Mouse (Mus musculus) lung, embryonic 16.5 days (tissue): ENCODE measurements around the gene Osbpl8. TPM values are rescaled to one million over a fixed set of nuclear protein-coding genes. Genes with fewer than 3 reads are reported as not detected.
"Not testable (repeated sequence)": the region's sequence is repeated elsewhere in the genome, so short reads cannot be mapped to it uniquely, and the experiment has no call there.

Experiments
- ATAC-seq: fragments of 200-750 bp; cut with Nextera tagmentation; 2 replicates; pipeline ENCODE4 v1.8.0; 2017; ENCODE audit warnings: low read depth, mild to moderate bottlenecking, moderate library complexity
- H3K27ac ChIP-seq: fragments of 300-500 bp; sonication (generic); 2 replicates; pipeline ENCODE4 v1.5.1; 2014; ENCODE audit warnings: mild to moderate bottlenecking, control low read depth, low read length
- H3K27me3 ChIP-seq: fragments of 300-500 bp; sonication (generic); 2 replicates; pipeline ENCODE4 v1.6.1; 2014; ENCODE audit warnings: low read depth, low read length, mixed read lengths; ENCODE audit not compliant: control insufficient read depth, insufficient read depth
- H3K36me3 ChIP-seq: fragments of 300-500 bp; sonication (generic); 2 replicates; pipeline ENCODE4 v1.6.1; 2014; ENCODE audit warnings: low read length; ENCODE audit not compliant: control insufficient read depth, insufficient read depth
- H3K4me1 ChIP-seq: fragments of 300-500 bp; sonication (generic); replicated peaks from 2 replicates; pipeline ENCODE4 v1.6.1; 2014; ENCODE audit warnings: low read length, mixed read lengths; ENCODE audit not compliant: control insufficient read depth, insufficient read depth
- H3K4me2 ChIP-seq: fragments of 300-500 bp; sonication (generic); 2 replicates; pipeline ENCODE4 v1.6.1; 2014; ENCODE audit warnings: low read depth, low read length, control low read depth
- H3K4me3 ChIP-seq: fragments of 300-500 bp; sonication (generic); 2 replicates; pipeline ENCODE4 v1.5.1; 2014; ENCODE audit warnings: mild to moderate bottlenecking, low read length, control low read depth
- H3K9ac ChIP-seq: fragments of 300-500 bp; sonication (generic); 2 replicates; pipeline ENCODE4 v1.6.1; 2014; ENCODE audit warnings: low read length, control low read depth
- H3K9me3 ChIP-seq: fragments of 300-500 bp; sonication (generic); 2 replicates; pipeline ENCODE4 v1.6.1; 2016; ENCODE audit warnings: low read length; ENCODE audit not compliant: control insufficient read depth
- WGBS: fragments of 180-500 bp; shearing (Covaris S2); extraction: QIAGEN DNeasy Blood & Tissue Kit; methylation state at CpG from one replicate; pipeline ENCODE4 v1.1.7; 2014; 5-methylcytosine and 5-hydroxymethylcytosine counted together
- polyA plus RNA-seq: library from polyadenylated mRNA; unstranded; fragments of >200 nt; fragmentation: Nextera tagmentation; extraction: Ambion mirVana; gene quantifications from 2 replicates; pipeline ENCODE4 v1.2.1, GENCODE M21; 2015

Gene Osbpl8
- polyA plus RNA-seq, 1 experiment from 2014 or later, result 8.9 TPM

DNA sequence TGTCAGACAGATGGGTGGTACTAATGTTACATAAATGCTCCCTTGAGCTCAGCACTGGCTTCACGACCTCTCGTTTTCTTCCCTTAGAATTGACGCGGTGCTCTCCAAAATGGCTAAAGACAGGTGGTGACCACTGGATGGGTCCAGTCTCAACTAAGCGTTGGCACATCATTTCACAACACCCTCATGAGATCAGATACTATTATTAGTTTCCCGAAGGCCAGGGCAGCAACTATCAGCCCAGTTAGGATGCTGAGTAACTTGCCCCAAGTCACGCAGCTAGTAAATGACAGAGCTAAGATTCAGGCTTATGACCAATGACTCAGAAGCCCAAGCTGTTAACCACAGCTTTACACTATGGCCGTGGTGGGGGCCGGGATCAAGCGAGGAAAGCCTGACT lies 37.2 kb upstream of the Osbpl8 start:
- Histone ChIP-seq H3K4me3 (no peak overlapping the region), H3K27me3 (no peaks in the 10 kb centered on the region), H3K27ac (no peak overlapping the region), H3K4me2 (no peak overlapping the region), H3K36me3 (no peaks in the 10 kb centered on the region), H3K4me1 (no peaks in the 10 kb centered on the region), H3K9ac (no peak overlapping the region), H3K9me3 (no peaks in the 10 kb centered on the region)
- ATAC-seq, result no peak
- 87% methylated on average over 10 of the region's 10 CpGs for WGBS

DNA sequence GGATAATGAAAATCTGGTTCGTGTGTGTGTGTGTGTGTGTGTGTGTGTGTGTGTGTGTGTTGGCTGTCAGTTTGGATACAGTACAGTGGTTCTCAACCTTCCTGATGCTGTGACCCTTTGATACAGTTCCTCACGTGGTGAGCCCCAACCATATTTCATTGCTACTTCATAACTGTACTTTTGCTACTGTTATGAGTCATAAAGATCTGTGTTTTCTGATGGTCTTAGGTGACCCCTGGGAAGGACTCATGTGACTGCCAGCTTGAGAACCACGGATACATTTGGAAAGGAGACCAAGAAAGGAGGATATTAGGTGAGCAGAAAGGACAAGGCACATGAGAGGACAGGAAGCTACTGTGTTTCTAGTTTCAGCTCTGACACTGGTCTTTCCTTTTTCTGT lies 36.1 kb upstream of the Osbpl8 start:
- Histone ChIP-seq H3K4me3 (no peak overlapping the region), H3K9me3 (no peaks in the 10 kb centered on the region), H3K4me1 (no peaks in the 10 kb centered on the region), H3K27me3 (no peaks in the 10 kb centered on the region), H3K9ac (no peak overlapping the region), H3K27ac (no peak overlapping the region), H3K4me2 (no peak overlapping the region), H3K36me3 (no peaks in the 10 kb centered on the region)
- ATAC-seq, result no peak
- WGBS, result 72% methylated on average over 3 of the region's 3 CpGs

DNA sequence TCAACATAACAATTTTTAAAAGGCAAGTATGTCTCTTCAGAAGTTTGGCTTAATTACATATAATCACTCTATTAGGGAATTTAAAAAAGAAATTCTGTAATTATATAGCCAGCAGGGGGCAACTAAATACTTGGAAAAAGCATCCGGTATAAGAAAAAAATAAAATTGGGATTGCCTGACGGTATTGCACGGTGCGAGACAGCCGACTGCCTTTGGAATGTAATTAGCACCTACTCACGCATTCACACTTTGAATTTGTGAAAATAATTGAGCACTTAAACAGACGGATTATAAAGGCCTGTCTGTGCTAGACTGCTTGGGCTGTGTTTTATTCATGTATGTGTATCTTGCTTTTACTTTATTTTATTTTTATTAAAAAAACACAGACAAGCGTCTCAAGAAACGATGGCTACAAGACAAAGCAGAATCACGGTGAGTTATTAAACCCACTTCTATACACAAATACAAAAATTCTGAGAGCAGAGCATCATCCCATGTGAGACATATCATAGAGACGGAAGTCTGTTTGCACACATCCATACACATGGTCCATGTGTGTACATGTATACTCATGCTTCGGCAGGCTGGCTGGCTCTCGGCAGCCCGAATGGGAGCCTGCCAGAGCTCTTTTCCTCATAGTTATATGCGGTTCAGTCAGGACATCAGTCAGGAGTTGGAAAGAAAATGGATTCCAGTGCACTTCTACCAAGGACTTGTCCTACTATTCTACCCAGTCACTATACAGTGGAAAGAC lies 34.5 kb upstream of the Osbpl8 start:
- Histone ChIP-seq H3K4me3 (no peak overlapping the region), H3K27ac (no peak overlapping the region), H3K9me3 (no peaks in the 10 kb centered on the region), H3K9ac (no peak overlapping the region), H3K36me3 (no peaks in the 10 kb centered on the region), H3K4me1 (no peaks in the 10 kb centered on the region), H3K4me2 (no peak overlapping the region), H3K27me3 (no peaks in the 10 kb centered on the region)
- no peak for ATAC-seq
- 76% methylated on average over 15 of the region's 15 CpGs for WGBS

DNA sequence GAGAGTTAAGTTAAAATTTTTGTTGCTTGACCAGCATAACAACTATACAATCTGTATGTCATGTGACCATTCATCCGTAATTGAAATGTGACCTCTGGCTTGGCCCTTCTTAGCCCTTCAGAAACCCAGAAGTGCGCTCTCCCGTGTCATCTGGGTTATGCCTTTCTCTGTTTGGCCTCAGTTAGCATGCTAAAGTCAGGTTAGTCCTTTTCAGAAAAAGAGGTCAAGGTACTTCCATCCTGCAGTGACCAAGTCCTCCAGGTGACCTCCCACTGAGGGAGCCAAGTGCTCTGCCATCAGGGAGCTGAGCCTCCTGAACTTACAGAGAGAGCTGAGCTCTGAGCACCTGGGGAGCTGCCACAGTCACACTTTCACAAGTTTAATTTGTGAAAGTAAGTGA lies 33.7 kb upstream of the Osbpl8 start:
- Histone ChIP-seq H3K4me1 (no peaks in the 10 kb centered on the region), H3K27ac (no peak overlapping the region), H3K36me3 (no peaks in the 10 kb centered on the region), H3K4me3 (no peak overlapping the region), H3K4me2 (no peak overlapping the region), H3K27me3 (no peaks in the 10 kb centered on the region), H3K9ac (no peak overlapping the region), H3K9me3 (no peaks in the 10 kb centered on the region)
- no peak for ATAC-seq
- WGBS, result 62% methylated on average over 3 of the region's 3 CpGs

DNA sequence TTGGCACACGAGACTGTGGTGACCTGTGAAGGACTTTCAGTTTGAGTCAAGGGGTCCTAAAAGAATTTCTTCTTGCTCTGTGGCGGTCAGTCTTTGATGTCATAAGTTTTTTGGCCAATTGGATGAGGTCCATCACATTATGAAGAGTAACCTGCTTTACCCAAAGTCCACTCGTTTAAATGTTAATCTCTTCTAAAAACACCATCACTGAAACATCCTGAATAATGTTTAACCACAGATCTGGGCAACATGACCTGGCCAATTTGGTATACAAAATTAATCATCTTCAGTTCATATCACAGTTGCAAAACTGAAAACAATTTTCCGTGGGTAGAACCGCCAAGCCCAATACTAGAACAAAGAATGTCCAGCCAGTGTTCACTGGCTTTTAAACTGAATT lies 31.3 kb upstream of the Osbpl8 start:
- Histone ChIP-seq H3K4me1 (no peaks in the 10 kb centered on the region), H3K4me3 (no peak overlapping the region), H3K9ac (no peak overlapping the region), H3K9me3 (no peaks in the 10 kb centered on the region), H3K36me3 (no peaks in the 10 kb centered on the region), H3K27me3 (no peaks in the 10 kb centered on the region), H3K27ac (no peak overlapping the region), H3K4me2 (no peak overlapping the region)
- 76% methylated on average over 5 of the region's 5 CpGs for WGBS
- no peak for ATAC-seq

DNA sequence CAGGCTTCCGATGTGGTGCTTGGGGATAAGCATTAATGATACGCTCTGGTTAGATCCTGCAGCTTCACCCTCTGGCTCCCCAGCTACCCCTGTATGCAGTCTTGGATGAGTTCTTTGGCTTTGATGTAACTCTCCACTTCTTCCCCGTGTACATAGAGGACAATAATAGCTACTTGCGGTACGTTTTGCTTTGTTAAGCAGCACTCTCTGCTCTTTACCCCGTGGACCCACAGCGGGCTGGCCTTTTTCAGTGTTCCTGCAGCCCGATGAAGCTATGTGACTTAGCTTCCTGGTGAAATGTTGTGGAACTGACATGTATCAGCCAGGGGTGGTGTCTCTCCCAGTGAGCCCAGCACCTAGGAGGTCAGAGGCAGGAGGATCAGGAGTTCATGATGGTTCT lies 30.6 kb upstream of the Osbpl8 start:
- Histone ChIP-seq H3K27ac (no peak overlapping the region), H3K4me3 (no peak overlapping the region), H3K4me2 (no peak overlapping the region), H3K9me3 (no peaks in the 10 kb centered on the region), H3K4me1 (no peaks in the 10 kb centered on the region), H3K9ac (no peak overlapping the region), H3K27me3 (no peaks in the 10 kb centered on the region), H3K36me3 (no peaks in the 10 kb centered on the region)
- ATAC-seq, result no peak
- 83% methylated on average over 8 of the region's 8 CpGs for WGBS

DNA sequence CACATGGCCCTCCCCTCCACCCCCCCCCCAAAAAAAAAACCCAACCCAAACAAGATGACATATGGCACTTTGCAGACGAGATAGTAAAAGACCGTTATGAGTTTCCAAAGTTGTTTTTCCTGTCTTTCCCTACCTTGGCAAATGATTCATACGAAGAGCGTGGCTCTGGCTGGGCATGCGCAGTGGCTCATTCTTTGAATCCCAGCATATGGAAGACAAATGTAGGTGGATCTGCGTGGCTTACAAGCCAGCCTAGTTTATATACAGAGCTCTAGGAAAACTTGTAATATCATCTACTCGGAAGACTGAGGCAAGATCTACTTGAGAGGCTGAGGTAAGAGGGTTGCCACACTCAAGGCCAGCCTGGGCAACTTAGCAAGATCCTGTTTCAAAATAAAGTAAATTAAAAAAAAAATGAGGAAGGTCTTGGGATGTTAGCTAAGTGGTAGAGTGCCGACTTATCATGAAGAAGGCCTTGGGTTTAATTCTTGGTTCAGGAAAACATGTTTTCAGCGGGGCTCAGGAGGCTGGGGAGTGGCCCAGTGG lies 30.1 kb upstream of the Osbpl8 start:
- Histone ChIP-seq H3K9ac (no peak overlapping the region), H3K27me3 (no peaks in the 10 kb centered on the region), H3K4me2 (no peak overlapping the region), H3K27ac (no peak overlapping the region), H3K36me3 (no peaks in the 10 kb centered on the region), H3K4me3 (no peak overlapping the region), H3K4me1 (peaks cover 1% of the 10 kb centered on the region; the same call in 1 of the 2 replicates), H3K9me3 (no peaks in the 10 kb centered on the region)
- ATAC-seq, result no peak
- WGBS, result 78% methylated on average over 9 of the region's 9 CpGs

DNA sequence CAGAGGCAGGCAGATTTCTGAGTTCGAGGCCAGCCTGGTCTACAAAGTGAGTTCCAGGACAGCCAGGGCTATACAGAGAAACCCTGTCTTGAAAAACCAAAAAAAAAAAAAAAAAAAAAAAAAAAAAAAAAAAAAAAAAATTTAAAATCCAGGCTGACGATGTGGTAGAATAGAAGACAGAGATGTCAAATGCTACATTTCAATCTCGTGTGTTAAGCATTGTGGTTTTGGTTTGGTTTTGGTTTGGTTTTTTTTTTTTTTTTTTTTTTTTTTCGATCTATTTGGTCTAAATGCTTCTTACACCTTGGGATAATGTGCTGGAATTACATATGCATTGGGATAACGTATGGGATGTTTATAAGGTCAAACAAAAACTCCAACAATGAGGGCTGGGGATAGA lies 28.2 kb upstream of the Osbpl8 start:
- not testable (repeated sequence) for H3K4me2 ChIP-seq, H3K27me3 ChIP-seq, H3K4me3 ChIP-seq, H3K9me3 ChIP-seq, H3K4me1 ChIP-seq, H3K36me3 ChIP-seq, H3K27ac ChIP-seq, ATAC-seq, H3K9ac ChIP-seq
- WGBS, result 72% methylated on average over 5 of the region's 5 CpGs

DNA sequence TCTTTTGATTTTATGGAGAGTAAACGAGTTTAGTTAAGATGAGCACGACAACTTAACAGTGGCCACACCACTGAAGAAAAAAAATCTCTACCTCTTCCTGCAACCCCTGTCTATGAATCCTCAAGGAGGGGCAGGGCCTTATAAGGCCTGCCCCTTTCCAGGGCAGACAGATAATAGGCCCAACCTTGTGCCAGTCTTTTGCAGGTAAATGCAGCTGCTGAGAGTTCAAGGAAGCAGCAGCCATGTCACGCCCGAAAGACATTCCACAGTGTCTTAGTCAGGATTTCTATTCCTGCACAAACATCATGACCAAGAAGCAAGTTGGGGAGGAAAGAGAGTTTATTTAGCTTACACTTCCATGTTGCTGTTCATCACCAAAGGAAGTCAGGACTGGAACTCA lies 26.6 kb upstream of the Osbpl8 start:
- no peak overlapping the region for H3K9ac ChIP-seq
- no peak overlapping the region for H3K27ac ChIP-seq
- no peaks in the 10 kb centered on the region for H3K9me3 ChIP-seq
- H3K4me2 ChIP-seq, result no peak overlapping the region
- H3K36me3 ChIP-seq, result no peaks in the 10 kb centered on the region
- H3K4me3 ChIP-seq, result no peak overlapping the region
- no peak for ATAC-seq
- 70% methylated on average over 4 of the region's 4 CpGs for WGBS
- peaks cover 3% of the 10 kb centered on the region; the same call in 1 of the 2 replicates for H3K4me1 ChIP-seq
- no peaks in the 10 kb centered on the region for H3K27me3 ChIP-seq
